Mouse (Mus musculus) heart, embryonic 14.5 days (tissue): Measurements from ENCODE around the gene Cryzl1. TPM values are rescaled to one million over a fixed set of nuclear protein-coding genes. Genes with fewer than 3 reads are reported as not detected.

Experiments
- ATAC-seq: fragments of 200-750 bp; cut with Nextera tagmentation; 2 replicates; pipeline ENCODE4 v1.8.0; 2017; ENCODE audit warnings: low read depth, moderate TSS enrichment; ENCODE audit not compliant: insufficient number of reproducible peaks, insufficient read depth, low FRiP score
- H3K27ac ChIP-seq, 2 experiments: fragments of 200-500 bp in 1 of 2; fragments of 300-500 bp in 1 of 2; sonication (generic) in 1 of 2; replicated peaks in 1 of 2; 2 replicates each; pipeline ENCODE4 v1.5.1; 2012 to 2014; ENCODE audit warnings: low read depth in 2 of 2, low read length in 2 of 2, control low read depth in 1 of 2, mild to moderate bottlenecking in 1 of 2, mixed read lengths in 1 of 2; ENCODE audit not compliant: control insufficient read depth in 1 of 2, insufficient read depth in 1 of 2
- H3K27me3 ChIP-seq: fragments of 300-500 bp; sonication (generic); 2 replicates; pipeline ENCODE4 v1.6.1; 2014; ENCODE audit warnings: mild to moderate bottlenecking, low read length, control low read depth; ENCODE audit not compliant: control insufficient read depth, insufficient read depth
- H3K36me3 ChIP-seq: fragments of 300-500 bp; sonication (generic); 2 replicates; pipeline ENCODE4 v1.6.1; 2014; ENCODE audit warnings: mild to moderate bottlenecking, control low read depth, low read length, mixed read lengths; ENCODE audit not compliant: control insufficient read depth, insufficient read depth
- H3K4me1 ChIP-seq, 2 experiments: fragments of 200-500 bp in 1 of 2; fragments of 300-500 bp in 1 of 2; sonication (generic) in 1 of 2; 2 replicates each; pipeline ENCODE4 v1.6.1; 2012 to 2014; ENCODE audit warnings: low read length in 2 of 2, control low read depth in 1 of 2, mixed read lengths in 1 of 2; ENCODE audit not compliant: control insufficient read depth in 2 of 2, insufficient read depth in 2 of 2
- H3K4me2 ChIP-seq: fragments of 300-500 bp; sonication (generic); 2 replicates; pipeline ENCODE4 v1.6.1; 2014; ENCODE audit warnings: mild to moderate bottlenecking, low read length
- H3K4me3 ChIP-seq, 2 experiments: fragments of 200-500 bp in 1 of 2; fragments of 300-500 bp in 1 of 2; sonication (generic) in 1 of 2; 2 replicates each; pipeline ENCODE4 v1.5.1; 2012 to 2014; ENCODE audit warnings: low read length in 2 of 2, mild to moderate bottlenecking in 2 of 2, control low read depth in 1 of 2, low read depth in 1 of 2, moderate library complexity in 1 of 2; ENCODE audit not compliant: control insufficient read depth in 1 of 2, insufficient read depth in 1 of 2
- H3K9ac ChIP-seq: fragments of 300-500 bp; sonication (generic); 2 replicates; pipeline ENCODE4 v1.6.1; 2014; ENCODE audit warnings: mild to moderate bottlenecking, low read length
- H3K9me3 ChIP-seq: fragments of 300-500 bp; sonication (generic); 2 replicates; pipeline ENCODE4 v1.6.1; 2016; ENCODE audit warnings: low read length, control low read depth; ENCODE audit not compliant: control insufficient read depth
- WGBS: fragments of 180-500 bp; shearing (Covaris S2); extraction: QIAGEN DNeasy Blood & Tissue Kit; methylation state at CpG from one replicate; pipeline ENCODE4 v1.1.7; 2014; 5-methylcytosine and 5-hydroxymethylcytosine counted together
- polyA plus RNA-seq: library from polyadenylated mRNA; unstranded; fragments of >200 nt; fragmentation: Nextera tagmentation; extraction: Ambion mirVana; gene quantifications from 2 replicates; pipeline ENCODE4 v1.2.1, GENCODE M21; 2014

The Cryzl1 gene
- polyA plus RNA-seq, 1 experiment from 2014 or later, result 60.3 TPM

GRCm38 (mm10) chr16:91754957-91755356 is 26.2 kb upstream of the Cryzl1 start:
- H3K27ac ChIP-seq, result no peak overlapping the region
- H3K27me3 ChIP-seq, result no peaks in the 10 kb centered on the region
- H3K4me3 ChIP-seq, result no peak overlapping the region
- H3K36me3 ChIP-seq, result no peaks in the 10 kb centered on the region
- no peak for ATAC-seq
- no peak overlapping the region for H3K4me2 ChIP-seq
- no peak overlapping the region for H3K9ac ChIP-seq
- H3K4me1 ChIP-seq, result peaks cover 5 to 22% of the 10 kb centered on the region in 2 experiments
- H3K9me3 ChIP-seq, result no peaks in the 10 kb centered on the region
- 74% methylated on average over 6 of the region's 6 CpGs for WGBS

GRCm38 (mm10) chr16:91753611-91754010 is 24.8 kb upstream of the Cryzl1 start:
- no peaks in the 10 kb centered on the region for H3K9me3 ChIP-seq
- ATAC-seq, result no peak
- H3K4me2 ChIP-seq, result no peak overlapping the region
- no peak overlapping the region for H3K27ac ChIP-seq
- no peak overlapping the region for H3K4me3 ChIP-seq
- no peaks in the 10 kb centered on the region for H3K27me3 ChIP-seq
- peaks cover 5 to 16% of the 10 kb centered on the region in 2 experiments for H3K4me1 ChIP-seq
- no peaks in the 10 kb centered on the region for H3K36me3 ChIP-seq
- H3K9ac ChIP-seq, result no peak overlapping the region
- WGBS, result 78% methylated on average over 4 of the region's 4 CpGs

- H3K9me3 ChIP-seq, result no peaks in the 10 kb centered on the region
- H3K4me3 ChIP-seq, result no peak overlapping the region
- peaks cover 3 to 10% of the 10 kb centered on the region in 2 experiments for H3K4me1 ChIP-seq
- H3K9ac ChIP-seq, result no peak overlapping the region
- 84% methylated on average over 13 of the region's 13 CpGs for WGBS
- ATAC-seq, result no peak
- H3K27me3 ChIP-seq, result no peaks in the 10 kb centered on the region
- no peak overlapping the region for H3K4me2 ChIP-seq
- no peak overlapping the region for H3K27ac ChIP-seq
- H3K36me3 ChIP-seq, result no peaks in the 10 kb centered on the region
Observed at GRCm38 (mm10) chr16:91751644-91752385, 23.0 kb upstream of the Cryzl1 start.

- H3K27me3 ChIP-seq, result no peaks in the 10 kb centered on the region
- H3K4me2 ChIP-seq, result no peak overlapping the region
- H3K4me1 ChIP-seq, result peaks cover 8 to 17% of the 10 kb centered on the region in 2 experiments
- no peak for ATAC-seq
- no peak overlapping the region for H3K4me3 ChIP-seq
- no peak overlapping the region for H3K9ac ChIP-seq
- no peak overlapping the region for H3K27ac ChIP-seq
- H3K36me3 ChIP-seq, result no peaks in the 10 kb centered on the region
- no peaks in the 10 kb centered on the region for H3K9me3 ChIP-seq
- WGBS, result 83% methylated on average over 6 of the region's 6 CpGs
Observed at GRCm38 (mm10) chr16:91747567-91747966, 18.8 kb upstream of the Cryzl1 start.

- no peaks in the 10 kb centered on the region for H3K27me3 ChIP-seq
- peak; percentile 66; the same call in 1 of the 2 replicates for ATAC-seq
- H3K4me1 ChIP-seq, result peaks cover 8 to 18% of the 10 kb centered on the region in 2 experiments
- peak overlapping the region; percentile 45 for H3K4me2 ChIP-seq
- no peak overlapping the region for H3K9ac ChIP-seq
- H3K4me3 ChIP-seq, result no peak overlapping the region
- WGBS, result 31% methylated on average over 14 of the region's 14 CpGs
- H3K36me3 ChIP-seq, result no peaks in the 10 kb centered on the region
- no peaks in the 10 kb centered on the region for H3K9me3 ChIP-seq
- peak overlapping the region in 1 of 2 experiments; percentile 29; a peak in 1 of 4 replicates for H3K27ac ChIP-seq
Observed at GRCm38 (mm10) chr16:91746101-91746950, 17.6 kb upstream of the Cryzl1 start.

- Histone ChIP-seq H3K36me3 (no peaks in the 10 kb centered on the region), H3K4me1 (peaks cover 20 to 33% of the 10 kb centered on the region in 2 experiments), H3K9me3 (no peaks in the 10 kb centered on the region), H3K9ac (no peak overlapping the region), H3K27ac (no peak overlapping the region), H3K4me2 (no peak overlapping the region), H3K27me3 (no peaks in the 10 kb centered on the region), H3K4me3 (no peak overlapping the region)
- WGBS, result 73% methylated on average over 7 of the region's 7 CpGs
- no peak for ATAC-seq
Observed at GRCm38 (mm10) chr16:91743055-91743454, 14.3 kb upstream of the Cryzl1 start.

- Histone ChIP-seq H3K9ac (no peak overlapping the region), H3K4me3 (no peak overlapping the region), H3K27ac (0 out of 4 replicates have a peak overlapping the region, but pooled peaks of 1 of the 2 experiments have one; percentile 44), H3K4me2 (no peak overlapping the region), H3K9me3 (no peaks in the 10 kb centered on the region), H3K27me3 (no peaks in the 10 kb centered on the region), H3K36me3 (no peaks in the 10 kb centered on the region), H3K4me1 (peaks cover 17 to 39% of the 10 kb centered on the region in 2 experiments)
- no peak for ATAC-seq
- WGBS, result 50% methylated on average over 7 of the region's 7 CpGs
Observed at GRCm38 (mm10) chr16:91740918-91741255, 12.1 kb upstream of the Cryzl1 start.
